Mouse (Mus musculus) spleen, adult 2 months (tissue): ENCODE measurements around the gene Faf1. TPM values are rescaled to one million over a fixed set of nuclear protein-coding genes. Genes with fewer than 3 reads are reported as not detected.
A peak's percentile ranks its signal among the peaks of the same experiment; 100 is the strongest.

ENCODE experiments used
- DNase-seq, 2 experiments: peaks; one replicate each; pipeline versions ENCODE4 v3.0.0 to v3.0.0-alpha.2; 2012 to 2021; ENCODE audit warnings: low spot score in 2 of 2, low read depth in 1 of 2
- H3K27ac ChIP-seq: fragments of 200-500 bp; 2 replicates; pipeline ENCODE4 v1.5.1; 2012; ENCODE audit warnings: low read length, inconsistent platforms; ENCODE audit not compliant: insufficient read depth
- H3K27me3 ChIP-seq: fragments of 200-500 bp; 2 replicates; pipeline ENCODE4 v1.6.1; 2012; ENCODE audit warnings: mild to moderate bottlenecking, moderate library complexity, low read length, inconsistent platforms; ENCODE audit not compliant: control insufficient read depth, insufficient read depth
- H3K36me3 ChIP-seq: fragments of 200-500 bp; 2 replicates; pipeline ENCODE4 v1.6.1; 2012; ENCODE audit warnings: mild to moderate bottlenecking, low read length, inconsistent platforms; ENCODE audit not compliant: control insufficient read depth, insufficient read depth
- H3K4me1 ChIP-seq: fragments of 200-500 bp; 2 replicates; pipeline ENCODE4 v1.6.1; 2011; ENCODE audit warnings: inconsistent platforms; ENCODE audit not compliant: control insufficient read depth, insufficient read depth, insufficient read length
- H3K4me3 ChIP-seq: fragments of 200-500 bp; 2 replicates; pipeline ENCODE4 v1.5.1; 2011; ENCODE audit warnings: mild to moderate bottlenecking, inconsistent platforms; ENCODE audit not compliant: insufficient read depth, insufficient read length; ENCODE audit errors: extremely low read depth
- CTCF ChIP-seq: fragments of 200-500 bp; IDR thresholded peaks from 2 replicates; pipeline ENCODE4 v1.5.1; 2011; ENCODE audit warnings: mild to moderate bottlenecking, inconsistent platforms; ENCODE audit not compliant: insufficient read depth, insufficient read length, insufficient replicate concordance; ENCODE audit errors: extremely low read depth
- POLR2A ChIP-seq: fragments of 200-500 bp; IDR thresholded peaks from 2 replicates; pipeline ENCODE4 v1.6.1; 2011; ENCODE audit warnings: low read depth, low read length, inconsistent platforms
- WGBS: fragments of 180-500 bp; shearing (Covaris S2); methylation state at CpG from one replicate; pipeline ENCODE4 v1.1.7; 2018; 5-methylcytosine and 5-hydroxymethylcytosine counted together
- polyA plus RNA-seq: library from polyadenylated mRNA; depleted of rRNA; stranded (reverse); fragments of >200 nt; gene quantifications from 2 replicates; pipeline ENCODE4 v1.2.3, GENCODE M21; 2012

The Faf1 gene
- polyA plus RNA-seq, 1 experiment, result 3.5 TPM

- no peak overlapping the region for H3K27ac ChIP-seq
- WGBS, result 6% methylated on average over 2 of the region's 2 CpGs
- H3K4me3 ChIP-seq, result no peak overlapping the region
- TF ChIP-seq POLR2A (no peak), CTCF (no peak)
- DNase-seq, result peak; percentile 6 to 23
- no peaks in the 10 kb centered on the region for H3K4me1 ChIP-seq
- no peaks in the 10 kb centered on the region; the same call in 1 of the 2 replicates for H3K36me3 ChIP-seq
- no peaks in the 10 kb centered on the region for H3K27me3 ChIP-seq
Measured at GRCm38 (mm10) chr4:109729281-109729680, 52.9 kb downstream of the Faf1 start.

- no peak for DNase-seq
- WGBS, result 89% methylated on average over 1 of the region's 1 CpGs
Measured at GRCm38 (mm10) chr4:109735754-109736153, 59.4 kb downstream of the Faf1 start.

GRCm38 (mm10) chr4:109743984-109744383 lies 67.6 kb downstream of the Faf1 start:
- no peak for DNase-seq
- H3K36me3 ChIP-seq, result 0 out of 2 replicates have a peak, but pooled peaks cover 1% of the 10 kb centered on the region
- no peak overlapping the region for H3K4me3 ChIP-seq
- H3K27ac ChIP-seq, result no peak overlapping the region
- H3K4me1 ChIP-seq, result no peaks in the 10 kb centered on the region
- WGBS, result 83% methylated on average over 2 of the region's 2 CpGs
- H3K27me3 ChIP-seq, result no peaks in the 10 kb centered on the region
- no peak for TF ChIP-seq CTCF
- TF ChIP-seq POLR2A, result no peak

More at GRCm38 (mm10) chr4:109735754-109736153, 59.4 kb downstream of the Faf1 start:
- no peak overlapping the region for H3K27ac ChIP-seq
- no peak overlapping the region for H3K4me3 ChIP-seq
- peaks cover 1% of the 10 kb centered on the region; the same call in 1 of the 2 replicates for H3K36me3 ChIP-seq
- H3K4me1 ChIP-seq, result no peaks in the 10 kb centered on the region
- H3K27me3 ChIP-seq, result no peaks in the 10 kb centered on the region
- TF ChIP-seq POLR2A (no peak), CTCF (no peak)

- no peak for TF ChIP-seq POLR2A
- no peak for TF ChIP-seq CTCF
- DNase-seq, result peak; percentile 14 to 23
- Histone ChIP-seq H3K36me3 (peaks cover 1% of the 10 kb centered on the region; the same call in 1 of the 2 replicates), H3K4me3 (no peak overlapping the region), H3K27me3 (no peaks in the 10 kb centered on the region), H3K27ac (no peak overlapping the region), H3K4me1 (0 out of 2 replicates have a peak, but pooled peaks cover 2% of the 10 kb centered on the region)
- 41% methylated on average over 2 of the region's 2 CpGs for WGBS
Measured at GRCm38 (mm10) chr4:109759031-109759430, 82.6 kb downstream of the Faf1 start.

- 88% methylated on average over 2 of the region's 2 CpGs for WGBS
- TF ChIP-seq CTCF (no peak), POLR2A (no peak)
- Histone ChIP-seq H3K4me3 (no peak overlapping the region), H3K36me3 (no peaks in the 10 kb centered on the region; the same call in 1 of the 2 replicates), H3K27me3 (no peaks in the 10 kb centered on the region), H3K4me1 (0 out of 2 replicates have a peak, but pooled peaks cover 2% of the 10 kb centered on the region), H3K27ac (peak overlapping the region; percentile 18; the same call in 1 of the 2 replicates)
- no peak for DNase-seq
Measured at GRCm38 (mm10) chr4:109759901-109760300, 83.5 kb downstream of the Faf1 start.

- Histone ChIP-seq H3K4me3 (no peak overlapping the region; the same call in 1 of the 2 replicates), H3K4me1 (0 out of 2 replicates have a peak, but pooled peaks cover 2% of the 10 kb centered on the region), H3K27ac (no peak overlapping the region), H3K36me3 (no peaks in the 10 kb centered on the region; the same call in none of the 2 replicates), H3K27me3 (no peaks in the 10 kb centered on the region)
- peak in 1 of 2 experiments; percentile 34 for DNase-seq
- 12% methylated on average over 3 of the region's 3 CpGs for WGBS
- TF ChIP-seq POLR2A, result no peak
- no peak for TF ChIP-seq CTCF
Measured at GRCm38 (mm10) chr4:109760501-109760900, 84.1 kb downstream of the Faf1 start.
